Mouse (Mus musculus): ENCODE measurements around the gene Mtcl1. TPM values are rescaled to one million over a fixed set of nuclear protein-coding genes. Genes with fewer than 3 reads are reported as not detected.

Mtcl1 gene
- polyA plus RNA-seq, 1 experiment, result 6.2 TPM

GRCm38 (mm10) chr17:66419421-66419820, 30.1 kb downstream of the Mtcl1 start:
- WGBS, result 83% methylated on average over 8 of the region's 8 CpGs
- H3K4me1 ChIP-seq (replicated peaks; ENCODE audit: control insufficient read depth, insufficient read depth, low read length), result no peaks in the 10 kb centered on the region
- no peaks in the 10 kb centered on the region for H3K27me3 ChIP-seq (ENCODE audit: control insufficient read depth, insufficient read depth, low read length)
- no peak overlapping the region for H3K27ac ChIP-seq (ENCODE audit: control insufficient read depth, insufficient read depth, low read length)
- no peak for DNase-seq
- H3K4me3 ChIP-seq (ENCODE audit: control insufficient read depth, insufficient read depth, low read length), result no peak overlapping the region
- TF ChIP-seq CTCF (IDR thresholded peaks at IDR 0.05; ENCODE audit: borderline replicate concordance, control insufficient read depth, extremely low read depth, insufficient read depth, low read length, poor library complexity) (no peak), POLR2A (IDR thresholded peaks at IDR 0.05; ENCODE audit: control insufficient read depth, extremely low read depth, insufficient read depth, low read length, poor library complexity) (no peak)
- H3K36me3 ChIP-seq (ENCODE audit: control insufficient read depth, insufficient read depth, low read length), result no peaks in the 10 kb centered on the region

DNA sequence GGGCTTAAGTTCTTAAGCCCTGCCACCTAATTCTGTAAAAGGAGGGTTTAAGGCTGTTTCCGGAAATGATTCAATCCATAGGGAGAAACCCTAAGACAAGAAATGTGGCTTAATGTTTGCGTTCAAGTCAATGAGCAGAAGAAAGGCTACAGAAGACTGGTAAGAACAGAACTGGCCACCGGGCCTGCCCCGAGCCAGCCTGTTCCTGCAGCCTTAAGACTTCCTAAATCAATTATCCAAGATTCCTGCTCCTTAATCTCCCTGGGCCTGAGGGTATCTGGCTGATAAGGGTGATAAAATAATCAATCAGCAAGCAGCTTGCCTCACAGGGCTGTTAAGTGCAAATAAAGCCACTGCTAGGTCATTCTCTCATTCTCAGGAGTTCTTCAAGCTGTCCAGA, 31.8 kb downstream of the Mtcl1 start:
- TF ChIP-seq POLR2A (IDR thresholded peaks at IDR 0.05; ENCODE audit: control insufficient read depth, extremely low read depth, insufficient read depth, low read length, poor library complexity) (no peak), CTCF (IDR thresholded peaks at IDR 0.05; ENCODE audit: borderline replicate concordance, control insufficient read depth, extremely low read depth, insufficient read depth, low read length, poor library complexity) (no peak)
- H3K27me3 ChIP-seq (ENCODE audit: control insufficient read depth, insufficient read depth, low read length), result no peaks in the 10 kb centered on the region
- H3K4me3 ChIP-seq (ENCODE audit: control insufficient read depth, insufficient read depth, low read length), result no peak overlapping the region
- no peaks in the 10 kb centered on the region for H3K4me1 ChIP-seq (replicated peaks; ENCODE audit: control insufficient read depth, insufficient read depth, low read length)
- no peak overlapping the region for H3K27ac ChIP-seq (ENCODE audit: control insufficient read depth, insufficient read depth, low read length)
- 85% methylated on average over 4 of the region's 4 CpGs for WGBS
- H3K36me3 ChIP-seq (ENCODE audit: control insufficient read depth, insufficient read depth, low read length), result no peaks in the 10 kb centered on the region
- DNase-seq, result no peak

- Histone ChIP-seq H3K27ac (ENCODE audit: control insufficient read depth, insufficient read depth, low read length) (no peak overlapping the region), H3K4me3 (ENCODE audit: control insufficient read depth, insufficient read depth, low read length) (no peak overlapping the region), H3K36me3 (ENCODE audit: control insufficient read depth, insufficient read depth, low read length) (no peaks in the 10 kb centered on the region), H3K27me3 (ENCODE audit: control insufficient read depth, insufficient read depth, low read length) (no peaks in the 10 kb centered on the region), H3K4me1 (replicated peaks; ENCODE audit: control insufficient read depth, insufficient read depth, low read length) (no peaks in the 10 kb centered on the region)
- TF ChIP-seq POLR2A (IDR thresholded peaks at IDR 0.05; ENCODE audit: control insufficient read depth, extremely low read depth, insufficient read depth, low read length, poor library complexity), result no peak
- no peak for TF ChIP-seq CTCF (IDR thresholded peaks at IDR 0.05; ENCODE audit: borderline replicate concordance, control insufficient read depth, extremely low read depth, insufficient read depth, low read length, poor library complexity)
- DNase-seq, result no peak
- WGBS, result 50% methylated on average over 5 of the region's 5 CpGs
Observed at GRCm38 (mm10) chr17:66417329-66417728, 32.2 kb downstream of the Mtcl1 start.

DNA sequence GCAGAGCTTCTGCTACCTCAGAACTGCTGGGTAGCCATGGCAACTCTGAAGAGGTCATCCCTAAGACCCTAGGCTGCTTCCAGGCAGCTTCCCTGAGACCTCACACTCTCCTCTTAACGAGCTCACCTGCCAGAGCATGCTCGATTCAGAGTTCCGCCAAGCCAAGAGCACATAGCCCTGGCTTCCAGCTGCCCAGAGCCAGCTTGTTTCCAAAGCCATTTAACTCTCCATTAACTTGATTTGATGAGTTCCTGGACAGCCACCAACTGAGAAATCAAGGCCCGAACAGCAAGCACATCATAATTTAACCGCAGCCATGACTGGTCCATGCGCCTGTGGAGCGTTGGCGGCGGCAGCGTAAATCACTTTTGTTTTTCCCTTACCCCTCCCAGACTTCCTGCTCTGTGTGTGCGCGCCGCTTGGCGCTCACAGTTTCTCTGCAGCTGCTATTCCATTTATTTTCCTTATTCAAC, 32.7 kb downstream of the Mtcl1 start:
- no peak overlapping the region for H3K4me3 ChIP-seq (ENCODE audit: control insufficient read depth, insufficient read depth, low read length)
- WGBS, result 18% methylated on average over 14 of the region's 14 CpGs

DNA sequence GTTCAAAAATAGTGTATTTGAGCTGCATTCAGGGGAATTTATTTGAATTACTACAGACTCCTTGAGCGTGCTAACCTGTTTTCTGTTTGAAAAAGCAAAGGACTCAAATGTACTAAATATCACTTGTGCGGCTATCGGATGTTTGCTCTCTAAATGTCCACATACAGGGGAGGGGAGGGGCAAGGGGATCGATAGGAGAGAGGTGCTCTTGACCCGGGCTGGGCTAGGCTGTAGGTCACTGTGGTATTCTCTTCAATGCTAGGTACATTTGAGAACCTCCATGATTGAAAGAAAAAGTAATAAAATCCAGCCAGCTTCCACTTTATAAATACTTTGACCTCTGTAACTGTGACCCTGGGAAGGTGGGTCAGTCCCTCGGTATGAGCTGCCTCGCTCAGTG, 33.1 kb downstream of the Mtcl1 start:
- 79% methylated on average over 7 of the region's 7 CpGs for WGBS
- H3K4me3 ChIP-seq (ENCODE audit: control insufficient read depth, insufficient read depth, low read length), result no peak overlapping the region
- H3K36me3 ChIP-seq (ENCODE audit: control insufficient read depth, insufficient read depth, low read length), result no peaks in the 10 kb centered on the region
- DNase-seq, result no peak
- no peak overlapping the region for H3K27ac ChIP-seq (ENCODE audit: control insufficient read depth, insufficient read depth, low read length)
- H3K4me1 ChIP-seq (replicated peaks; ENCODE audit: control insufficient read depth, insufficient read depth, low read length), result no peaks in the 10 kb centered on the region
- no peaks in the 10 kb centered on the region for H3K27me3 ChIP-seq (ENCODE audit: control insufficient read depth, insufficient read depth, low read length)
- no peak for TF ChIP-seq CTCF (IDR thresholded peaks at IDR 0.05; ENCODE audit: borderline replicate concordance, control insufficient read depth, extremely low read depth, insufficient read depth, low read length, poor library complexity)
- no peak for TF ChIP-seq POLR2A (IDR thresholded peaks at IDR 0.05; ENCODE audit: control insufficient read depth, extremely low read depth, insufficient read depth, low read length, poor library complexity)

More for the DNA sequence above, 32.7 kb downstream of the Mtcl1 start:
- Histone ChIP-seq H3K36me3 (ENCODE audit: control insufficient read depth, insufficient read depth, low read length) (no peaks in the 10 kb centered on the region), H3K27me3 (ENCODE audit: control insufficient read depth, insufficient read depth, low read length) (no peaks in the 10 kb centered on the region), H3K27ac (ENCODE audit: control insufficient read depth, insufficient read depth, low read length) (no peak overlapping the region), H3K4me1 (replicated peaks; ENCODE audit: control insufficient read depth, insufficient read depth, low read length) (no peaks in the 10 kb centered on the region)
- no peak for DNase-seq
- TF ChIP-seq CTCF (IDR thresholded peaks at IDR 0.05; ENCODE audit: borderline replicate concordance, control insufficient read depth, extremely low read depth, insufficient read depth, low read length, poor library complexity) (no peak), POLR2A (IDR thresholded peaks at IDR 0.05; ENCODE audit: control insufficient read depth, extremely low read depth, insufficient read depth, low read length, poor library complexity) (no peak)

DNA sequence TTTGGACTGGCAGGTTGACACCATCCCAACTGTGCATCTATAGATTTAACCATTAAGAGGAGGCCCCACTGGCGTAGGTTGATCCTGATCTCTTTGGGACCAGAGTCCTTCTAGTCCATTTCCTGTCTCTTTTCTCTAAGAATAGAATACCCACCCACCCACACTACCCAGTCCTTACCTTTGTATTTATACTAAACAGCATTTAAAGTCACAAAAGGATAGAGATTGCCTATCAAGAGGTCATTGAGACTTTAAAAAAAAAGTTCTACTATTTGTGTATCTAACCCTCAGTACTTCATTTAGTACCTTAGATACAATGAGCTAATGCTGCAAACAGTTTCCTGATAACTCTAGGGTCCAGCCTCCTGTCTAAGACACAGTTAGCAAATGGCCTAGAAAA, 35.2 kb downstream of the Mtcl1 start:
- TF ChIP-seq POLR2A (IDR thresholded peaks at IDR 0.05; ENCODE audit: control insufficient read depth, extremely low read depth, insufficient read depth, low read length, poor library complexity), result no peak
- TF ChIP-seq CTCF (IDR thresholded peaks at IDR 0.05; ENCODE audit: borderline replicate concordance, control insufficient read depth, extremely low read depth, insufficient read depth, low read length, poor library complexity), result no peak
- Histone ChIP-seq H3K27me3 (ENCODE audit: control insufficient read depth, insufficient read depth, low read length) (no peaks in the 10 kb centered on the region), H3K4me1 (replicated peaks; ENCODE audit: control insufficient read depth, insufficient read depth, low read length) (no peaks in the 10 kb centered on the region), H3K27ac (ENCODE audit: control insufficient read depth, insufficient read depth, low read length) (no peak overlapping the region), H3K4me3 (ENCODE audit: control insufficient read depth, insufficient read depth, low read length) (no peak overlapping the region), H3K36me3 (ENCODE audit: control insufficient read depth, insufficient read depth, low read length) (no peaks in the 10 kb centered on the region)
- WGBS, result 82% methylated on average over 1 of the region's 1 CpGs
- no peak for DNase-seq
